Mouse (Mus musculus) inflammation-experienced regulatory T-cells, adult 16 weeks (primary cell): Measurements from ENCODE around the gene Cntnap1. TPM values are rescaled to one million over a fixed set of nuclear protein-coding genes. Genes with fewer than 3 reads are reported as not detected.

Source experiments
- polyA plus RNA-seq: library from polyadenylated mRNA; unstranded; fragments of 100-300 nt; shearing (Covaris generic); gene quantifications from one replicate; pipeline ENCODE4 v1.2.1, GENCODE M21; 2017

Gene Cntnap1
- 0.16 TPM for polyA plus RNA-seq

DNA sequence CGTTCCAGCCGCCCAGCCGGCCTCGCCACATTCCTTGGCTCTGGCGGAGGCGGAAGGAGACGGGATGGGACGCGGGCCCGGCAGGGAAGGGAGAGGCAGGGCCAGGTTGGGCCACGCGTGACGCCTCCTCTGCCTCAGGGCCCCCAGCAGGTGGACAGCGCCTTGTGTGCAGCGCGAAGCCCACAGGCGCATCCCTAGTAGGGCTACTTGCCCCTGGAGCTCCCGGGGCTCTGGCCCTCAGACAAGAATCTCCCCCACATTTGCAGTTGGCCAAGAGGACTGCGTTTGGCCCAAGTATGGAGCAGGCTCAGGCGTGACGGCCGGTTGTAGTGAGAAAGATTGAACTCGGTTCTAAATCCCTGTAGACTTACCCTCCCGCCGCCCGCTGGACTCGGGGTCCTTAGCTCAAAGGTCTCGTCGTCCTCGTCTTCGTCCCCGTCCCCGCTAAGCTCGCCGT, at the start of gene Cntnap1:
TSS of gene Cntnap1 (plus strand) at position 170 of the 457 bp plus-strand sequence.

GRCm38 (mm10) chr11:101155728-101156371, 14.5 kb upstream of the Cntnap1 start, which contains the start of gene Tubg2:
TSS of gene Tubg2 (plus strand) at chr11:101155907.

GRCm38 (mm10) chr11:101170811-101171610, 688 bp downstream of the Cntnap1 start, which contains the start of gene Plekhh3:
TSS of gene Plekhh3 (minus strand) at chr11:101171351.

GRCm38 (mm10) chr11:101174851-101175628, 4.7 kb downstream of the Cntnap1 start, which contains the start of gene Ccr10:
TSS of gene Ccr10 (minus strand) at chr11:101175443.

GRCm38 (mm10) chr11:101226065-101226701, 55.9 kb downstream of the Cntnap1 start, which contains the start of gene Ezh1:
TSS of gene Ezh1 (minus strand) at chr11:101226463.

Other genes starting within 250 kb of the Cntnap1 start
- gene Stat3, start 231.0 kb upstream of the Cntnap1 start, polyA plus RNA-seq: 363 TPM
- 0.22 TPM for gene Cavin1, start 199.6 kb upstream of the Cntnap1 start, polyA plus RNA-seq
- gene Atp6v0a1, start 161.1 kb upstream of the Cntnap1 start, polyA plus RNA-seq: 9.1 TPM
- 9.0 TPM for gene Naglu, start 100.5 kb upstream of the Cntnap1 start, polyA plus RNA-seq
- gene Hsd17b1, start 92.1 kb upstream of the Cntnap1 start, polyA plus RNA-seq: 0.51 TPM
- 39.8 TPM for gene Coasy, start 88.0 kb upstream of the Cntnap1 start, polyA plus RNA-seq
- 114 TPM for gene Mlx, start 83.2 kb upstream of the Cntnap1 start, polyA plus RNA-seq
- 7.8 TPM for gene Psmc3ip, start 75.1 kb upstream of the Cntnap1 start, polyA plus RNA-seq
- 66.3 TPM for gene Retreg3, start 50.6 kb upstream of the Cntnap1 start, polyA plus RNA-seq
- gene Tubg1, start 50.6 kb upstream of the Cntnap1 start, polyA plus RNA-seq: 49.2 TPM
- 4.6 TPM for gene Tubg2, start 14.6 kb upstream of the Cntnap1 start, polyA plus RNA-seq
- not detected for gene Plekhh3, start 828 bp downstream of the Cntnap1 start, polyA plus RNA-seq
- gene Ccr10, start 4.9 kb downstream of the Cntnap1 start, polyA plus RNA-seq: 3.3 TPM
- gene Ezh1, start 55.9 kb downstream of the Cntnap1 start, polyA plus RNA-seq: 115 TPM
- not detected for gene Ramp2, start 75.5 kb downstream of the Cntnap1 start, polyA plus RNA-seq
- gene Vps25, start 83.2 kb downstream of the Cntnap1 start, polyA plus RNA-seq: 152 TPM
- 6.4 TPM for gene Wnk4, start 90.0 kb downstream of the Cntnap1 start, polyA plus RNA-seq
- 0.34 TPM for gene Cntd1, start 108.5 kb downstream of the Cntnap1 start, polyA plus RNA-seq
- 125 TPM for gene Coa3, start 108.6 kb downstream of the Cntnap1 start, polyA plus RNA-seq
- gene Becn1, start 131.8 kb downstream of the Cntnap1 start, polyA plus RNA-seq: 231 TPM
- gene Psme3, start 145.7 kb downstream of the Cntnap1 start, polyA plus RNA-seq: 169 TPM
- 3.2 TPM for gene Aoc2, start 154.5 kb downstream of the Cntnap1 start, polyA plus RNA-seq
- gene Aoc3, start 160.1 kb downstream of the Cntnap1 start, polyA plus RNA-seq: not detected
- not detected for gene G6pc, start 197.0 kb downstream of the Cntnap1 start, polyA plus RNA-seq
- gene Aarsd1, start 247.1 kb downstream of the Cntnap1 start, polyA plus RNA-seq: 48.9 TPM